Mouse (Mus musculus) liver, adult 2 months (tissue): ENCODE measurements around the gene Zdhhc3.

Source experiments
- CTCF ChIP-seq: fragments of 200-500 bp; IDR thresholded peaks from 2 replicates; pipeline ENCODE4 v1.5.1; 2011; ENCODE audit warnings: low read depth, low read length, control low read depth
- POLR2A ChIP-seq: fragments of 200-500 bp; IDR thresholded peaks from 2 replicates; pipeline ENCODE4 v1.6.1; 2011; ENCODE audit warnings: low read length, control low read depth; ENCODE audit not compliant: insufficient read depth; ENCODE audit errors: extremely low read depth

- TF ChIP-seq CTCF (no peak), POLR2A (no peak)
Observed at GRCm38 (mm10) chr9:123124413-123124981, 11.5 kb upstream of the Zdhhc3 start.
